Mouse (Mus musculus): ENCODE measurements at regions not wholly inside any gene's neighbourhood (a gene's known extent, or its start where the extent isn't known, plus 50 kb on each side); places are given as distances from the start of the nearest gene placed in this dataset.

- no peaks in the 10 kb centered on the region for H3K27me3 ChIP-seq
- ATAC-seq (ENCODE audit: low FRiP score, low read depth): no peak
- H3K9ac ChIP-seq: no peak overlapping the region
- no peaks in the 10 kb centered on the region for H3K4me1 ChIP-seq (replicated peaks)
- H3K36me3 ChIP-seq: no peaks in the 10 kb centered on the region
- WGBS: 62% methylated on average over 2 of the region's 2 CpGs
- no peak overlapping the region for H3K27ac ChIP-seq (replicated peaks)
- H3K4me2 ChIP-seq: no peak overlapping the region
- H3K9me3 ChIP-seq: no peaks in the 10 kb centered on the region
- H3K4me3 ChIP-seq: no peak overlapping the region
Measured at GRCm38 (mm10) chr9:16994169-16994568, 493.1 kb upstream of the Fat3 start.

GRCm38 (mm10) chr9:16988114-16988513 is 487.0 kb upstream of the Fat3 start:
- H3K4me2 ChIP-seq: no peak overlapping the region
- no peak for ATAC-seq (ENCODE audit: low FRiP score, low read depth)
- WGBS: 41% methylated on average over 3 of the region's 3 CpGs

GRCm38 (mm10) chr9:16977321-16977720 is 476.2 kb upstream of the Fat3 start:
- Histone ChIP-seq H3K4me1 (replicated peaks) (no peaks in the 10 kb centered on the region), H3K9me3 (no peaks in the 10 kb centered on the region), H3K4me3 (no peak overlapping the region), H3K27ac (replicated peaks) (no peak overlapping the region), H3K36me3 (no peaks in the 10 kb centered on the region), H3K27me3 (no peaks in the 10 kb centered on the region), H3K4me2 (no peak overlapping the region), H3K9ac (no peak overlapping the region)
- 91% methylated on average over 5 of the region's 5 CpGs for WGBS
- no peak for ATAC-seq (ENCODE audit: low FRiP score, low read depth)

More at GRCm38 (mm10) chr9:16988114-16988513, 487.0 kb upstream of the Fat3 start:
- no peak overlapping the region for H3K4me3 ChIP-seq
- H3K27ac ChIP-seq (replicated peaks): no peak overlapping the region
- H3K9ac ChIP-seq: no peak overlapping the region
- no peaks in the 10 kb centered on the region for H3K36me3 ChIP-seq
- no peaks in the 10 kb centered on the region for H3K27me3 ChIP-seq
- no peaks in the 10 kb centered on the region for H3K9me3 ChIP-seq
- H3K4me1 ChIP-seq (replicated peaks): no peaks in the 10 kb centered on the region

- Histone ChIP-seq H3K27ac (replicated peaks) (no peak overlapping the region), H3K9ac (no peak overlapping the region), H3K36me3 (no peaks in the 10 kb centered on the region), H3K4me1 (replicated peaks) (no peaks in the 10 kb centered on the region), H3K9me3 (no peaks in the 10 kb centered on the region), H3K4me3 (no peak overlapping the region), H3K4me2 (no peak overlapping the region), H3K27me3 (no peaks in the 10 kb centered on the region)
- WGBS: 27% methylated on average over 4 of the region's 4 CpGs
- ATAC-seq (ENCODE audit: low FRiP score, low read depth): no peak
Measured at GRCm38 (mm10) chr9:16970373-16970772, 469.3 kb upstream of the Fat3 start.

GRCm38 (mm10) chr9:16933602-16934001 is 432.5 kb upstream of the Fat3 start:
- ATAC-seq (ENCODE audit: low FRiP score, low read depth): peak; percentile 56; the same call in 1 of the 2 replicates
- H3K9me3 ChIP-seq: no peaks in the 10 kb centered on the region
- WGBS: 65% methylated on average over 1 of the region's 1 CpGs

GRCm38 (mm10) chr9:16931586-16931985 is 430.5 kb upstream of the Fat3 start:
- no peaks in the 10 kb centered on the region for H3K9me3 ChIP-seq
- no peaks in the 10 kb centered on the region for H3K4me1 ChIP-seq (replicated peaks)
- no peaks in the 10 kb centered on the region for H3K36me3 ChIP-seq
- no peak overlapping the region for H3K4me2 ChIP-seq
- no peak overlapping the region for H3K27ac ChIP-seq (replicated peaks)
- WGBS: 83% methylated on average over 3 of the region's 3 CpGs
- ATAC-seq (ENCODE audit: low FRiP score, low read depth): no peak
- H3K9ac ChIP-seq: no peak overlapping the region
- no peak overlapping the region for H3K4me3 ChIP-seq
- H3K27me3 ChIP-seq: no peaks in the 10 kb centered on the region

More at GRCm38 (mm10) chr9:16933602-16934001, 432.5 kb upstream of the Fat3 start:
- Histone ChIP-seq H3K27me3 (no peaks in the 10 kb centered on the region), H3K4me1 (replicated peaks) (no peaks in the 10 kb centered on the region), H3K4me3 (no peak overlapping the region), H3K9ac (no peak overlapping the region), H3K36me3 (no peaks in the 10 kb centered on the region), H3K27ac (replicated peaks) (no peak overlapping the region), H3K4me2 (no peak overlapping the region)

- no peaks in the 10 kb centered on the region for H3K36me3 ChIP-seq
- H3K4me1 ChIP-seq (replicated peaks): no peaks in the 10 kb centered on the region
- no peak overlapping the region for H3K9ac ChIP-seq
- 71% methylated on average over 4 of the region's 4 CpGs for WGBS
- H3K27ac ChIP-seq (replicated peaks): no peak overlapping the region
- H3K9me3 ChIP-seq: no peaks in the 10 kb centered on the region
- no peak overlapping the region for H3K4me3 ChIP-seq
- H3K4me2 ChIP-seq: no peak overlapping the region
- no peak for ATAC-seq (ENCODE audit: low FRiP score, low read depth)
- no peaks in the 10 kb centered on the region for H3K27me3 ChIP-seq
Measured at GRCm38 (mm10) chr9:16926315-16926984, 425.4 kb upstream of the Fat3 start.

- H3K4me2 ChIP-seq: no peak overlapping the region
- no peak overlapping the region for H3K9ac ChIP-seq
- H3K27ac ChIP-seq (replicated peaks): no peak overlapping the region
- H3K36me3 ChIP-seq: no peaks in the 10 kb centered on the region
- H3K9me3 ChIP-seq: no peaks in the 10 kb centered on the region
- WGBS: 95% methylated on average over 2 of the region's 2 CpGs
- ATAC-seq (ENCODE audit: low FRiP score, low read depth): no peak
- no peaks in the 10 kb centered on the region for H3K27me3 ChIP-seq
- H3K4me3 ChIP-seq: no peak overlapping the region
- H3K4me1 ChIP-seq (replicated peaks): no peaks in the 10 kb centered on the region
Measured at GRCm38 (mm10) chr9:16925279-16925678, 424.2 kb upstream of the Fat3 start.

GRCm38 (mm10) chr9:16906155-16906554 is 405.1 kb upstream of the Fat3 start:
- Histone ChIP-seq H3K4me3 (no peak overlapping the region), H3K27ac (replicated peaks) (no peak overlapping the region), H3K36me3 (no peaks in the 10 kb centered on the region), H3K27me3 (no peaks in the 10 kb centered on the region), H3K9me3 (no peaks in the 10 kb centered on the region), H3K4me1 (replicated peaks) (no peaks in the 10 kb centered on the region), H3K4me2 (no peak overlapping the region), H3K9ac (no peak overlapping the region)
- no peak for ATAC-seq (ENCODE audit: low FRiP score, low read depth)

GRCm38 (mm10) chr9:16899060-16899459 is 398.0 kb upstream of the Fat3 start:
- H3K4me1 ChIP-seq (replicated peaks): no peaks in the 10 kb centered on the region
- no peaks in the 10 kb centered on the region for H3K9me3 ChIP-seq
- H3K4me2 ChIP-seq: no peak overlapping the region
- H3K4me3 ChIP-seq: no peak overlapping the region
- 60% methylated on average over 2 of the region's 2 CpGs for WGBS
- ATAC-seq (ENCODE audit: low FRiP score, low read depth): no peak
- H3K27ac ChIP-seq (replicated peaks): no peak overlapping the region
- H3K27me3 ChIP-seq: no peaks in the 10 kb centered on the region
- H3K36me3 ChIP-seq: no peaks in the 10 kb centered on the region
- no peak overlapping the region for H3K9ac ChIP-seq

GRCm38 (mm10) chr9:16852458-16853026 is 351.5 kb upstream of the Fat3 start:
- Histone ChIP-seq H3K9ac (no peak overlapping the region), H3K4me1 (replicated peaks) (no peaks in the 10 kb centered on the region), H3K4me3 (no peak overlapping the region), H3K36me3 (no peaks in the 10 kb centered on the region), H3K9me3 (no peaks in the 10 kb centered on the region), H3K27ac (replicated peaks) (no peak overlapping the region), H3K27me3 (no peaks in the 10 kb centered on the region), H3K4me2 (no peak overlapping the region)
- WGBS: 80% methylated on average over 10 of the region's 10 CpGs
- ATAC-seq (ENCODE audit: low FRiP score, low read depth): no peak

GRCm38 (mm10) chr9:16808494-16808893 is 307.4 kb upstream of the Fat3 start:
- no peak overlapping the region for H3K4me3 ChIP-seq
- no peak for ATAC-seq (ENCODE audit: low FRiP score, low read depth)
- H3K4me2 ChIP-seq: no peak overlapping the region
- H3K36me3 ChIP-seq: no peaks in the 10 kb centered on the region
- no peaks in the 10 kb centered on the region for H3K9me3 ChIP-seq
- H3K9ac ChIP-seq: no peak overlapping the region
- H3K27ac ChIP-seq (replicated peaks): no peak overlapping the region
- 77% methylated on average over 2 of the region's 2 CpGs for WGBS
- no peaks in the 10 kb centered on the region for H3K27me3 ChIP-seq
- no peaks in the 10 kb centered on the region for H3K4me1 ChIP-seq (replicated peaks)

GRCm38 (mm10) chr9:16772867-16773266 is 271.8 kb upstream of the Fat3 start:
- ATAC-seq (ENCODE audit: low FRiP score, low read depth): no peak
- no peaks in the 10 kb centered on the region for H3K27me3 ChIP-seq
- no peaks in the 10 kb centered on the region for H3K36me3 ChIP-seq
- H3K4me3 ChIP-seq: no peak overlapping the region
- H3K4me2 ChIP-seq: no peak overlapping the region
- no peaks in the 10 kb centered on the region for H3K4me1 ChIP-seq (replicated peaks)
- H3K27ac ChIP-seq (replicated peaks): no peak overlapping the region
- H3K9ac ChIP-seq: no peak overlapping the region
- H3K9me3 ChIP-seq: no peaks in the 10 kb centered on the region
